Mouse (Mus musculus): ENCODE data around the gene Sox5.

DNA sequence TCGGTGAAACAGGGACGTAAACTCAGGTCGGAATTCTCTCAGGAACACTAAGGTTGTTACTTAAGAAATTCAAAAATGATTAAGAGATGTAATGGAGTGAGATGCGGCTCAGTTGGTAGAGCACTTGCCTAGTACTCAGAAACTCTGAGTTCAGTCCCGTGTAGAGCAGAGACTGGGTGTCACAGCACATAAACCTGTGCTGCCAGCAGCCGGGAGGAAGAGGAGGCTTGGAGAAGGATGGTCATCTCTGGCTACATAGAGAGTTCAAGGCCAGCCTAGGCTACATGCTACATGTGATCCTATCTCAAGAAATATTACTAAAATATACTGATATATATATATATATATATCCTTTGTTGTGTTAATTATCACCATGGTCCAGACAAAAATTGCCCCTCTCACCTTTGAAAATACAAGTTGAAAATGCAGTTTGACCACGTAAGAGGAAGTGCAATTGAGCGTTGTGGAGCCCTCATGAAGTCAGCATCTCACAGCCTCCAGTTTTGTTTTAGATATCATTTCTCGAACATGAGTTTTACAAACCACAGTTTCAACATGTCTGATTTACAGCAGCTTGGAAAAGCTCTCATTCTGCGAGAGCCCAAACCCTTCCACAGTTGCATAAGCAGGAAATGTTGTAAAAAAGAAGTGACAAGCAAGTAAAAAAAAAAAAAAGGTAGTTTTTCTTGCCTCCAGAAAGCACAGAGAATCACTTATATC lies 50.4 kb downstream of the Sox5 start:
- TF ChIP-seq CTCF (IDR thresholded peaks at IDR 0.05; ENCODE audit: extremely low read depth, insufficient read depth, insufficient read length, insufficient replicate concordance) (no peak), POLR2A (IDR thresholded peaks at IDR 0.05; ENCODE audit: low read depth, low read length) (no peak)

Data from spleen, adult 2 months (tissue).